Mouse (Mus musculus) adrenal gland, adult 2 months (tissue): ENCODE measurements around the gene Snx25. TPM values are rescaled to one million over a fixed set of nuclear protein-coding genes. Genes with fewer than 3 reads are reported as not detected.
A peak's percentile ranks its signal among the peaks of the same experiment; 100 is the strongest.
"Not testable (repeated sequence)": the region's sequence is repeated elsewhere in the genome, so short reads cannot be mapped to it uniquely, and the experiment has no call there.

ENCODE experiments used
- DNase-seq: peaks from one replicate; pipeline ENCODE4 v3.0.0; 2021
- polyA plus RNA-seq: library from polyadenylated mRNA; depleted of rRNA; stranded (reverse); fragments of >200 nt; gene quantifications from 2 replicates; pipeline ENCODE4 v1.2.3, GENCODE M21; 2012
- total RNA-seq, 2 experiments: library from RNA; stranded (reverse); gene quantifications; 2 replicates each; pipeline ENCODE4 v1.2.3; 2021

The Snx25 gene
- total and polyA plus RNA-seq, 3 experiments = 2.3 to 20.9 (median 14.1) TPM

- DNase-seq = no peak
Observed at GRCm38 (mm10) chr8:46137336-46137735, 14.6 kb downstream of the Snx25 start.

- not testable (repeated sequence) for DNase-seq
Observed at GRCm38 (mm10) chr8:46135546-46135945, 16.4 kb downstream of the Snx25 start.

- DNase-seq = peak; percentile 19
Observed at GRCm38 (mm10) chr8:46130426-46130825, 21.5 kb downstream of the Snx25 start.

GRCm38 (mm10) chr8:46122498-46122897 lies 29.5 kb downstream of the Snx25 start:
- no peak for DNase-seq

- no peak for DNase-seq
Observed at GRCm38 (mm10) chr8:46119176-46119575, 32.8 kb downstream of the Snx25 start.

GRCm38 (mm10) chr8:46117172-46117571 lies 34.8 kb downstream of the Snx25 start:
- no peak for DNase-seq

GRCm38 (mm10) chr8:46113421-46114170 lies 38.4 kb downstream of the Snx25 start:
- not testable (repeated sequence) for DNase-seq

GRCm38 (mm10) chr8:46107690-46108089 lies 44.3 kb downstream of the Snx25 start:
- DNase-seq = no peak

GRCm38 (mm10) chr8:46103434-46103833 lies 48.5 kb downstream of the Snx25 start:
- DNase-seq = no peak

GRCm38 (mm10) chr8:46092667-46093360 lies 59.1 kb downstream of the Snx25 start:
- peak; percentile 49 for DNase-seq

GRCm38 (mm10) chr8:46083141-46083540 lies 68.8 kb downstream of the Snx25 start:
- no peak for DNase-seq

GRCm38 (mm10) chr8:46081030-46081429 lies 70.9 kb downstream of the Snx25 start:
- DNase-seq = no peak

- no peak for DNase-seq
Observed at GRCm38 (mm10) chr8:46078866-46079265, 73.1 kb downstream of the Snx25 start.

- DNase-seq = no peak
Observed at GRCm38 (mm10) chr8:46075223-46075622, 76.7 kb downstream of the Snx25 start.

GRCm38 (mm10) chr8:46073540-46074140 lies 78.3 kb downstream of the Snx25 start:
- DNase-seq = no peak

GRCm38 (mm10) chr8:46072798-46073197 lies 79.2 kb downstream of the Snx25 start:
- DNase-seq = no peak

GRCm38 (mm10) chr8:46040260-46040659 lies 111.7 kb downstream of the Snx25 start:
- no peak for DNase-seq

- no peak for DNase-seq
Observed at GRCm38 (mm10) chr8:46039666-46040065, 112.3 kb downstream of the Snx25 start.

- no peak for DNase-seq
Observed at GRCm38 (mm10) chr8:46036217-46036616, 115.7 kb downstream of the Snx25 start.

- no peak for DNase-seq
Observed at GRCm38 (mm10) chr8:46024392-46024791, 127.6 kb downstream of the Snx25 start.

- no peak for DNase-seq
Observed at GRCm38 (mm10) chr8:46022758-46023157, 129.2 kb downstream of the Snx25 start.

- DNase-seq = no peak
Observed at GRCm38 (mm10) chr8:46022203-46022602, 129.8 kb downstream of the Snx25 start.
